Mouse (Mus musculus) liver, embryonic 14.5 days (tissue): ENCODE results near the gene Ttll3.

ENCODE experiments used
- CTCF ChIP-seq: IDR thresholded peaks from 2 replicates; pipeline ENCODE4 v1.5.1; 2016; ENCODE audit warnings: antibody characterized with exemption, low read depth, control low read depth
- EP300 ChIP-seq: IDR thresholded peaks from 2 replicates; pipeline ENCODE4 v1.6.1; 2016; ENCODE audit warnings: antibody characterized with exemption, low read depth

GRCm38 (mm10) chr6:113406683-113407082 is 17.6 kb downstream of the Ttll3 start:
- TF ChIP-seq CTCF (peak; percentile 73), EP300 (no peak)
